Mouse (Mus musculus) forebrain, embryonic 12.5 days (tissue): ENCODE results near the gene Sema4a. TPM values are rescaled to one million over a fixed set of nuclear protein-coding genes. Genes with fewer than 3 reads are reported as not detected.

ENCODE experiments used
- ATAC-seq: fragments of 200-750 bp; cut with Nextera tagmentation; 2 replicates; pipeline ENCODE4 v1.8.0; 2017; ENCODE audit warnings: moderate TSS enrichment; ENCODE audit not compliant: low FRiP score
- H3K27ac ChIP-seq: fragments of 300-500 bp; sonication (generic); 2 replicates; pipeline ENCODE4 v1.5.1; 2016; ENCODE audit warnings: mild to moderate bottlenecking
- H3K27me3 ChIP-seq: fragments of 300-500 bp; sonication (generic); 2 replicates; pipeline ENCODE4 v1.6.1; 2016; ENCODE audit warnings: mild to moderate bottlenecking
- H3K36me3 ChIP-seq: fragments of 300-500 bp; sonication (generic); replicated peaks from 2 replicates; pipeline ENCODE4 v1.6.1; 2016; ENCODE audit warnings: mild to moderate bottlenecking
- H3K4me1 ChIP-seq: fragments of 300-500 bp; sonication (generic); 2 replicates; pipeline ENCODE4 v1.6.1; 2016
- H3K4me2 ChIP-seq: fragments of 300-500 bp; sonication (generic); 2 replicates; pipeline ENCODE4 v1.6.1; 2016; ENCODE audit warnings: mild to moderate bottlenecking, moderate library complexity
- H3K4me3 ChIP-seq: fragments of 300-500 bp; sonication (generic); replicated peaks from 2 replicates; pipeline ENCODE4 v1.5.1; 2016; ENCODE audit warnings: mild to moderate bottlenecking
- H3K9ac ChIP-seq: fragments of 300-500 bp; sonication (generic); 2 replicates; pipeline ENCODE4 v1.6.1; 2016; ENCODE audit warnings: mild to moderate bottlenecking
- H3K9me3 ChIP-seq: fragments of 300-500 bp; sonication (generic); 2 replicates; pipeline ENCODE4 v1.6.1; 2016
- WGBS: fragments of 180-500 bp; shearing (Covaris S2); methylation state at CpG from one replicate; pipeline ENCODE4 v1.1.7; 2016; 5-methylcytosine and 5-hydroxymethylcytosine counted together
- polyA plus RNA-seq: library from polyadenylated mRNA; unstranded; fragments of >200 nt; fragmentation: Nextera tagmentation; extraction: Ambion mirVana; gene quantifications from 2 replicates; pipeline ENCODE4 v1.2.1, GENCODE M21; 2016

The Sema4a gene
- polyA plus RNA-seq, 1 experiment from 2014 or later, result 15.3 TPM

DNA sequence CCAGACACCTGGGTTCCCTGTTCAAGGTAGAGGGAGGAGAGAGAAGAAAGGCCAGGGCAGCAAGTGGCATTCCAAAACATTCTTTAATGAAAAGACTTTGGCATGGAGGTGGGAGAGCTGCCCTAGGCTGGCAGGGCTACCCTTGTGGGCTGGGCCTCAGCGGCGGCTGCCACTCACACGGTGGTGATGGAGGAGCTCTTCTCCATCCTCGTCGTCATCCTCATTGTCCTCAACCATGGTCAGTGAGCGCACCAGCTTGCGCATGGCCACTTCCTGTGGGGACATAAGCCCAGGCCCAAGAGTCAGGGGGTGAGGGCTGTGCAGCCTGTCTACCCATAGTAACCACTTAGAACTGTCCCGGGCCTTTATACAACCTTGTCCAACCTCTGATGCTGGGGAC is 22.2 kb upstream of the Sema4a start:
- no peak for ATAC-seq
- H3K4me1 ChIP-seq, result peaks cover 18% of the 10 kb centered on the region
- H3K27me3 ChIP-seq, result peaks cover 63% of the 10 kb centered on the region
- WGBS, result 78% methylated on average over 8 of the region's 8 CpGs
- H3K4me2 ChIP-seq, result no peak overlapping the region
- no peaks in the 10 kb centered on the region for H3K9me3 ChIP-seq
- no peak overlapping the region for H3K9ac ChIP-seq
- H3K4me3 ChIP-seq, result no peak overlapping the region
- H3K27ac ChIP-seq, result no peak overlapping the region
- H3K36me3 ChIP-seq, result no peaks in the 10 kb centered on the region

DNA sequence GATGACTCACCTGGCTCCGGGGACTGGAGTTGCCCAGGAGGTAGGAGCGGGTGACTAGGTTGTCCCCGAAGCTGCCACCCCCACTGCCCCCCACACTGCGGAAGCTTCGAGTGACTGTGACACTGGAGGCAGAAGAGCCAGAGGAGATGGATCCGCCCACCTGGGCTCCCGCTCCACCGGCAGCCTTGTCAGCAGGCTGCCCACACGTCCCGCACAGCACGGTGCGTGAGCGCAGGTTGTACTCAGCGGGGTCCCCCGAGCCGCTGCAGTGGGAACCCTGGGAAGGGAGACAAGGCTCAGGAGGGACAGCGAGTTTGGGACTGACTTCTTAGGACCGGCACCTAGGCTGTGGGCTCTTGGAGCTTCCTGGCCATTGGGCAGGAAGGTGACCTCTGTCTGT is 21.4 kb upstream of the Sema4a start:
- Histone ChIP-seq H3K27ac (no peak overlapping the region), H3K9ac (no peak overlapping the region), H3K4me2 (no peak overlapping the region), H3K36me3 (no peaks in the 10 kb centered on the region), H3K4me3 (no peak overlapping the region), H3K4me1 (peaks cover 20% of the 10 kb centered on the region), H3K9me3 (no peaks in the 10 kb centered on the region), H3K27me3 (peaks cover 58% of the 10 kb centered on the region)
- ATAC-seq, result no peak
- 30% methylated on average over 18 of the region's 18 CpGs for WGBS

DNA sequence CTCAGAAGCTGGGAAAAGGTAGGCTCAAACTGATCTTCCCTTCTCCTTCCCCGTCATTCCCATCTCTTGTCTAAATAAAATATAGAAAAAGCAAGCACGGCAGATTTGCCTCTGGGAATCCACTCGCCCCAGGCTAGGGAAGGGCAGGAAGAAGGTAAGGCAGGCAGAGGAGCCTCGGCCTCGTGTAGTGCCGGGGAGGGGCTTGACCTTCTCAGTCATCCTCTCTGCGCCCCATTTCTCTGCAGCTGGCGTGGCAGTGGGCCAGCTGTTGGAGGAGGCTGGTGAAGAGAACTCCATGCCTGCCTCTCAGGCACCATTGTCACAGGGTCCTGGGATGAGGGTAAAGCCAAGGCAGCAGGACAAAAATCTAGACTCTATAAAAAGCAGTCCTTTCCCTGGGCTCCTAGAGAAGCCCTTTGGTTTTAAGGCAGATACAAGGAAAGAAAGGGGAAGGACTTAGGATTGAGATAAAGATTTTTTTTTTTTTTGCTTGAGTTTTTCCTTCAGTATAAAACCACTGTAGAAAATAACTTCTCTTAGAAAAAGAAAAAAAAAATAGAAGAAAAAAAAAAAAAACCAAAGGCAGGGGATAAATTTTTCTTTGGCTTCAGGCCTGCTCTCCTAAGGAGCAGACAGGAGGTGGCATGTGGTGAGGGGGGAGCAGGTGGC is 20.5 kb upstream of the Sema4a start:
- Histone ChIP-seq H3K27ac (peak overlapping the region; percentile 10; the same call in 1 of the 2 replicates), H3K36me3 (no peaks in the 10 kb centered on the region), H3K4me3 (no peak overlapping the region), H3K4me1 (peaks cover 20% of the 10 kb centered on the region), H3K4me2 (no peak overlapping the region), H3K27me3 (peaks cover 51% of the 10 kb centered on the region), H3K9ac (no peak overlapping the region), H3K9me3 (no peaks in the 10 kb centered on the region)
- WGBS, result 67% methylated on average over 8 of the region's 8 CpGs
- no peak for ATAC-seq

DNA sequence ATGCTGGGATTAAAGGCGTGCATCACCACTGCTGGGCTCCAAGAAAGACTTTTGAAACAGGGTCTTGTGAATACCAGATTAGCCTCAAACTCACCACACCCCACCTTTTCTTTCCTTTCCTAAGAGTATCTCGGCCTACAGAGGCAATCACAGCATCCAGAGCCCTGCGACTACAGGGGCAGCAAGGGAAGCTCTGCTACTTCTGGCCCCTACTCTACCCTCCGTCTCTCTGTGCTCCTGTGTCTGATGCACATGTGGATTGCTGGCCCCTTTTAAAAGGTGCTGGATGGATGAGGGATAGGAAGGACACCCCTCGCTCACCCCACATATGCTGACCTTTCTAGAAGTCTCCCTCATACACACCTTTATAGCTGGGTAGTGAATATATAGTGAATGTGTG is 19.7 kb upstream of the Sema4a start:
- ATAC-seq, result no peak
- WGBS, result 86% methylated on average over 5 of the region's 5 CpGs
- Histone ChIP-seq H3K4me1 (peaks cover 20% of the 10 kb centered on the region), H3K4me2 (no peak overlapping the region), H3K27me3 (peaks cover 43% of the 10 kb centered on the region), H3K9ac (no peak overlapping the region), H3K27ac (no peak overlapping the region), H3K36me3 (no peaks in the 10 kb centered on the region), H3K4me3 (no peak overlapping the region), H3K9me3 (no peaks in the 10 kb centered on the region)

DNA sequence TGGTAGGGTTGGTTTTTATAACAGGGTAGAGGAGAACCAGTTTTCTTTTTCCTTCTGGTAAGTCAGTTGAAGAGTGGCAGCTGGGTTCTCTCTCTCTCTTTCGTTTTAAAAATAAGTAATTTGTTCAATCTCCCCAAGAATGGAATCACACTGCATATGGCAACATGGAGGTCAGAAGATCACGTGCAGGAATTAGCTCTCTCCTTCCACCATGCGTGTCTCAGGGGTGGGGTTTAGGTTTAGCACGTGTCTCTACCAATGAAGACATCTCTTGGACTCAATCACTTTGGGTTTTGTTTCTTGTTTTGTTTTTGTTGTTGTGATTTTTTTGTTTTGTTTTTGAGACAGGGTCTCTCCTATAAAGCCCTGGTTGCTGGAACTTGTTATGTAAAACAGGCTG is 18.8 kb upstream of the Sema4a start:
- Histone ChIP-seq H3K4me2 (no peak overlapping the region), H3K9ac (no peak overlapping the region), H3K4me3 (no peak overlapping the region), H3K27ac (no peak overlapping the region), H3K9me3 (no peaks in the 10 kb centered on the region), H3K4me1 (peaks cover 17% of the 10 kb centered on the region), H3K36me3 (no peaks in the 10 kb centered on the region), H3K27me3 (peaks cover 34% of the 10 kb centered on the region)
- 79% methylated on average over 4 of the region's 4 CpGs for WGBS
- no peak for ATAC-seq

DNA sequence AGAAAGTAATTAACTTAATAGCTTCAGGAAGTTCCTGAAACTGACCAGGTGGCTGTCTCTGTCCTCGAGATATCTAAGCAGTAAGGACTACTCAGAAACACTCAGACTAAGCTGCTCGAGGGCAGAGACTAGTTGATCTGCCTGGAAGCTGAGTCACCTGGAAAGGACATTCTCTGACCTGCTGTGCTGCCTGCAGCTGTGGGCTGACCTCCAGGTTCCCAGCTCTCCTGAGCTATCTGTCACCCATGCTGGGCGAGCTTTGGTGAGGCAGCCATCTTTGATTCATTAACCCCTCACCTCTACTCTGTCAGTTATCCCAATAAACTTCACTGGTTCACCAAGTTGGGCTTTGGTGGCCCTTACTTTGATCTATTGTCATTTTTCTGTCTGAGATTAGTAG is 18.2 kb upstream of the Sema4a start:
- H3K9ac ChIP-seq, result no peak overlapping the region
- 64% methylated on average over 3 of the region's 3 CpGs for WGBS
- H3K4me1 ChIP-seq, result 0 out of 2 replicates have a peak, but pooled peaks cover 11% of the 10 kb centered on the region
- H3K4me3 ChIP-seq, result no peak overlapping the region
- H3K27me3 ChIP-seq, result peaks cover 28% of the 10 kb centered on the region
- H3K27ac ChIP-seq, result no peak overlapping the region
- no peaks in the 10 kb centered on the region for H3K36me3 ChIP-seq
- no peak overlapping the region for H3K4me2 ChIP-seq
- ATAC-seq, result no peak
- H3K9me3 ChIP-seq, result no peaks in the 10 kb centered on the region

DNA sequence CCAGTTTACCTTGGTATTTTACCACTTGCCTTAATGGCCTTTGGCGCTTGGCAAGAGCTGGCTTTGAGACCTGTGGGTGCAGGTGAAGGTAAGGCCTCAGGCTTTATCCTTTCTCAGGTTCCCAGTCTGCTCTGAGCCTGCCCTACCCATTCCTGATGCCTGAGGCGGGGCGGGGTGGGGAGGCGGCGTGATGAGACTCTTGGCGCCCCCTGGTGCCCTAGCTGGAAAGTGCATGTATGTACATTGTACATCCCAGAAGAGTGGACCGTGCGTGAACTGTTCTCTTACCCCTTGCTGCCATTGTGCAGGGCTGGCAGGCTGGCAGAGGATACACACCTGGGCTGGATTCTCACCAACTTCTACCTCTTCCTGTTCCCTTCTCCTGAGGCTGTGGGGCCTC is 16.8 kb upstream of the Sema4a start:
- Histone ChIP-seq H3K4me2 (no peak overlapping the region), H3K4me1 (peaks cover 16% of the 10 kb centered on the region), H3K9ac (no peak overlapping the region), H3K36me3 (no peaks in the 10 kb centered on the region), H3K27me3 (peaks cover 13% of the 10 kb centered on the region), H3K4me3 (no peak overlapping the region), H3K27ac (no peak overlapping the region), H3K9me3 (no peaks in the 10 kb centered on the region)
- peak; percentile 78; the same call in 1 of the 2 replicates for ATAC-seq
- 3% methylated on average over 8 of the region's 8 CpGs for WGBS

DNA sequence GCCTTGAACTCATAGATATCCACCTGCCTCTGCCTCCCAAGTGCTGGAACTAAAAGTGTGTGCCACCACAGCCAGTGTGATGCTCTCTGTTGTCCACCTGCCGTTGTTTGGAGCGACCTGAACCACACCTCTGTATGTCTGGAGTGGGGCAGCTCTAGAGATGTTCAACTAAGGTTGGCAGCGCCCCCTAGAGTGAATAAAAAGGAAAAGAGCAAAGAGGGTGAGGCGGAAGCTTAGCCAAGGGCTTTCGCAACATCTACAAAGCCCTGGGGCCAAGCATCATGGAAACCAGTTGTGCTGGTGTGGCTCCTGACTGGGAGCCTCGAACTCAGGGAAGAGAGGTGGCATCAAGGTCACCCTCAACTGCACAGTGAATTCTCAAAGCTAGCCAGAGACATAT is 15.4 kb upstream of the Sema4a start:
- H3K4me2 ChIP-seq, result no peak overlapping the region
- H3K9ac ChIP-seq, result no peak overlapping the region
- ATAC-seq, result no peak
- H3K4me3 ChIP-seq, result no peak overlapping the region
- 67% methylated on average over 6 of the region's 6 CpGs for WGBS
- H3K36me3 ChIP-seq, result no peaks in the 10 kb centered on the region
- no peaks in the 10 kb centered on the region for H3K9me3 ChIP-seq
- H3K4me1 ChIP-seq, result peaks cover 10% of the 10 kb centered on the region
- H3K27me3 ChIP-seq, result 0 out of 2 replicates have a peak, but pooled peaks cover 3% of the 10 kb centered on the region
- no peak overlapping the region for H3K27ac ChIP-seq

DNA sequence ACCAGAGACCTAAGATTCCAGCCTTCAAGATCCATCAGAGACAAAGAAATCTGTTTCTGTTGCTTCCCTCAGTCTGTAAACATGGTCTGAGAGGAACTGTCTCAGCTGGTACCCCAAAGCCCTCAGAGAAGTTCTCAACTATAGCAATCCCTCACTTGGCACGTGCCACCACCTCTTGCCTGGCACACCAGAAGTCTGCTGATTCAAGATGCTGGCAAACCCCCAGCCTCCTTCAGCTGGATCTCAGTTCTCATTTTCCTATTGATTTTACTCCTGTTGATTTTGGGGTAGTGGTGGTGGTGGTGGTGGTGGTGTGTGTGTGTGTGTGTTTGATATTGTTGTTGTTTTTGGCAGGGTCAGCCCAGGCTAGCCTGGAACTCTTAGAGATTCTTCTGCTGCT is 12.6 kb upstream of the Sema4a start:
- no peaks in the 10 kb centered on the region for H3K36me3 ChIP-seq
- H3K4me2 ChIP-seq, result no peak overlapping the region
- no peaks in the 10 kb centered on the region for H3K9me3 ChIP-seq
- H3K4me3 ChIP-seq, result no peak overlapping the region
- WGBS, result 89% methylated on average over 1 of the region's 1 CpGs
- H3K9ac ChIP-seq, result no peak overlapping the region
- no peak for ATAC-seq
- no peak overlapping the region for H3K27ac ChIP-seq
- H3K27me3 ChIP-seq, result peaks cover 1% of the 10 kb centered on the region; the same call in 1 of the 2 replicates
- peaks cover 10% of the 10 kb centered on the region for H3K4me1 ChIP-seq

DNA sequence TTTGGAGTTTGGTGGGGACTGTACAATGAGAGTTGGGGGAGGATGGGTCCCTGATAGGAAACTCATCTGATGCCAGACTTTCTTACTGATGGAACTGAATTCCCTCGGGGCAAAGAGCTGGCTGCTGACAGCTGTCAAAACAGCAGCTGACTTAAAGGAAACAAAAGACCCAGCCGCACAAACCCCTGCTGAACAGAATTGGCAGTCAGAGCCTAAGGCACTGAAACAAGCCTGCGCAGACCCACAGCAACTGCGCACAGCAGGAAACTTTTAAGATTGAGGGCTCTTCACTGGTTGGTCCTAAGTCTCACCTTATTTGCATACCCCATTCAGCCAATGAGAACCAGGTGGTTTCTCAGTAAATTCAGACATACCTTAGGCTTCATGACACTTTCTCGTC is 12.0 kb upstream of the Sema4a start:
- Histone ChIP-seq H3K9me3 (no peaks in the 10 kb centered on the region), H3K27ac (peak overlapping the region; percentile 37; the same call in 1 of the 2 replicates), H3K9ac (no peak overlapping the region), H3K4me3 (no peak overlapping the region), H3K4me2 (no peak overlapping the region), H3K4me1 (peaks cover 10% of the 10 kb centered on the region), H3K36me3 (no peaks in the 10 kb centered on the region), H3K27me3 (peaks cover 7% of the 10 kb centered on the region; the same call in 1 of the 2 replicates)
- WGBS, result 25% methylated on average over 5 of the region's 5 CpGs
- peak; percentile 58 for ATAC-seq

DNA sequence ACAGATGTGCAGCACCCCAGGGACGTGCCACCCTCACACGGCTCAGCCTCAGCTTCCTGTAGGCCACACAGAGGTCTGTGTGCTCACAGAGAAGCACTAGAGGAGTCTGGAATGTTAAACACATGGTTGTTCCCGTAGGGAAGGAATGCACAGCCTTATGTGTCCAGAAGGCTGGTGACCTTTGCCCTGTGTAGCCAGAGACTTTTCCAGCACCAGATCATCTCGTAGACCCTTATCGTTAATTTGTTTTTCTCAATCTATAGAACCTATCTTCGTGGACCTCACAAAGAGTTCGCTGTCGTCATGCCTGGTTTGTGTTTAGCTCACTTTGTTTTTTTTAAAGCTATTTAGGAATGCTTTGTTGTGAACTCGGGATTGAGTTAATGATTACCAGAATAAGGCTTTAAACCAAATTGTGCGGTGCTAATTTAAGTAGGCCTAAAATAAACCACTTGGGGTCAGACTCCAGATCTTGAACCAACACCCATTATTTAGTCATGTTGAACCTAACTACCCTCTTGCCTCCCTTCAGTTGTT is 10.0 kb upstream of the Sema4a start:
- H3K4me3 ChIP-seq, result no peak overlapping the region
- ATAC-seq, result no peak
- no peak overlapping the region for H3K9ac ChIP-seq
- H3K4me1 ChIP-seq, result peaks cover 8% of the 10 kb centered on the region
- no peaks in the 10 kb centered on the region for H3K36me3 ChIP-seq
- no peak overlapping the region for H3K27ac ChIP-seq
- no peaks in the 10 kb centered on the region for H3K9me3 ChIP-seq
- 73% methylated on average over 10 of the region's 10 CpGs for WGBS
- H3K4me2 ChIP-seq, result no peak overlapping the region
- peaks cover 13% of the 10 kb centered on the region for H3K27me3 ChIP-seq

DNA sequence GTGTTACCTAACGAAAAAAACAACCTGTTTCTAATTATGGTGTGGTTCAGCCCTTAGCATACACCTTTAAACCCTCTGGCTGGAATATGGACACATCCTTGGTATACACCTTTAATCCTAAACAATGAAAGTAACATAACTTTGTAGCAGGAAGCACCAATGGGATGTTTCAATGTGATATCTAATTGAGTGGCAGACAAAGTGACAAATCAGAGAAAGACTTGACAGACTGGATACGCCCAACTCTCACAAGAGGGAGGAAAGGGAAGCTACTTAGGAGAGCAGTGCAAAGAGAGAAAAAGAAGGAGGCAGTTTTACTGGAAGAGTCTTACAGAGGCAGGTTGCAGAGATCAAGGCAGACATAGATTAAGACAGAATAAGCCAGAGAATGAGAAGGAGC is 8.5 kb upstream of the Sema4a start:
- 82% methylated on average over 2 of the region's 2 CpGs for WGBS
- H3K36me3 ChIP-seq, result no peaks in the 10 kb centered on the region

More for the DNA sequence above, 8.5 kb upstream of the Sema4a start:
- ATAC-seq, result no peak
- Histone ChIP-seq H3K27ac (no peak overlapping the region), H3K9ac (no peak overlapping the region), H3K27me3 (peaks cover 13% of the 10 kb centered on the region), H3K4me2 (no peak overlapping the region), H3K4me1 (peaks cover 8% of the 10 kb centered on the region), H3K9me3 (no peaks in the 10 kb centered on the region), H3K4me3 (no peak overlapping the region)
